Mouse (Mus musculus) T-cell, adult 2 months (primary cell): Measurements from ENCODE around the gene Kdm1a.

Experiments used
- DNase-seq: peaks from one replicate; pipeline ENCODE4 v3.0.0; 2022; ENCODE audit warnings: low spot score

Kdm1a gene

GRCm38 (mm10) chr4:136526412-136526811 lies 76.1 kb downstream of the Kdm1a start:
- DNase-seq = peak; percentile 20

GRCm38 (mm10) chr4:136524309-136524708 lies 78.2 kb downstream of the Kdm1a start:
- no peak for DNase-seq

GRCm38 (mm10) chr4:136521898-136522297 lies 80.6 kb downstream of the Kdm1a start:
- DNase-seq = no peak

- no peak for DNase-seq
Observed at GRCm38 (mm10) chr4:136519866-136520265, 82.7 kb downstream of the Kdm1a start.

- no peak for DNase-seq
Observed at GRCm38 (mm10) chr4:136518576-136518975, 83.9 kb downstream of the Kdm1a start.

- DNase-seq = no peak
Observed at GRCm38 (mm10) chr4:136518141-136518540, 84.4 kb downstream of the Kdm1a start.

- DNase-seq = no peak
Observed at GRCm38 (mm10) chr4:136512905-136513304, 89.6 kb downstream of the Kdm1a start.

GRCm38 (mm10) chr4:136511708-136512107 lies 90.8 kb downstream of the Kdm1a start:
- DNase-seq = no peak

- peak; percentile 24 for DNase-seq
Observed at GRCm38 (mm10) chr4:136509857-136510256, 92.7 kb downstream of the Kdm1a start.

- DNase-seq = no peak
Observed at GRCm38 (mm10) chr4:136505426-136506215, 96.9 kb downstream of the Kdm1a start.
